Mouse (Mus musculus) cortical plate, adult 2 months (tissue): ENCODE results near the gene Zmiz1. TPM values are rescaled to one million over a fixed set of nuclear protein-coding genes. Genes with fewer than 3 reads are reported as not detected.

Experiments used
- H3K27ac ChIP-seq: fragments of 200-500 bp; 2 replicates; pipeline ENCODE4 v1.5.1; 2012; ENCODE audit warnings: low read length, control low read depth, inconsistent platforms; ENCODE audit not compliant: insufficient read depth
- H3K4me1 ChIP-seq: fragments of 200-500 bp; 2 replicates; pipeline ENCODE4 v1.6.1; 2011; ENCODE audit warnings: low read length; ENCODE audit not compliant: control insufficient read depth, insufficient read depth
- H3K4me3 ChIP-seq: fragments of 200-500 bp; 2 replicates; pipeline ENCODE4 v1.5.1; 2011; ENCODE audit warnings: mild to moderate bottlenecking, low read length, control low read depth; ENCODE audit not compliant: insufficient read depth
- CTCF ChIP-seq: fragments of 200-500 bp; IDR thresholded peaks from 2 replicates; pipeline ENCODE4 v1.5.1; 2011; ENCODE audit warnings: mild to moderate bottlenecking, control low read depth, low read length; ENCODE audit not compliant: insufficient read depth; ENCODE audit errors: extremely low read depth
- POLR2A ChIP-seq: fragments of 200-500 bp; IDR thresholded peaks from 2 replicates; pipeline ENCODE4 v1.6.1; 2011; ENCODE audit warnings: mild to moderate bottlenecking, low read length, control low read depth; ENCODE audit not compliant: insufficient read depth; ENCODE audit errors: extremely low read depth
- polyA plus RNA-seq: library from polyadenylated mRNA; depleted of rRNA; stranded (reverse); fragments of >200 nt; gene quantifications from 2 replicates; pipeline ENCODE4 v1.2.3, GENCODE M21; 2012

Zmiz1 gene
- polyA plus RNA-seq, 1 experiment: 36.9 TPM

- Histone ChIP-seq H3K4me3 (no peak overlapping the region), H3K27ac (no peak overlapping the region), H3K4me1 (peaks cover 12% of the 10 kb centered on the region)
- TF ChIP-seq POLR2A (no peak), CTCF (no peak)
These were observed 153.1 kb downstream of the Zmiz1 start for GRCm38 (mm10) chr14:25611815-25612698.

GRCm38 (mm10) chr14:25613942-25614575 is 155.1 kb downstream of the Zmiz1 start:
- H3K4me1 ChIP-seq: peaks cover 10% of the 10 kb centered on the region
- H3K27ac ChIP-seq: no peak overlapping the region
- TF ChIP-seq POLR2A (no peak), CTCF (no peak)
- no peak overlapping the region for H3K4me3 ChIP-seq

GRCm38 (mm10) chr14:25614684-25615083 is 155.7 kb downstream of the Zmiz1 start:
- Histone ChIP-seq H3K27ac (no peak overlapping the region), H3K4me1 (peaks cover 11% of the 10 kb centered on the region), H3K4me3 (no peak overlapping the region)
- TF ChIP-seq CTCF (no peak), POLR2A (no peak)

- Histone ChIP-seq H3K27ac (no peak overlapping the region), H3K4me1 (peaks cover 9% of the 10 kb centered on the region), H3K4me3 (no peak overlapping the region)
- TF ChIP-seq CTCF (no peak), POLR2A (no peak)
These were observed 156.6 kb downstream of the Zmiz1 start for GRCm38 (mm10) chr14:25615602-25616001.

- Histone ChIP-seq H3K4me3 (no peak overlapping the region), H3K27ac (no peak overlapping the region), H3K4me1 (peaks cover 6% of the 10 kb centered on the region)
- TF ChIP-seq CTCF: no peak
- no peak for TF ChIP-seq POLR2A
These were observed 157.2 kb downstream of the Zmiz1 start for GRCm38 (mm10) chr14:25616009-25616723.

GRCm38 (mm10) chr14:25617264-25617663 is 158.3 kb downstream of the Zmiz1 start:
- H3K27ac ChIP-seq: no peak overlapping the region
- TF ChIP-seq POLR2A (no peak), CTCF (no peak)
- H3K4me1 ChIP-seq: peaks cover 6% of the 10 kb centered on the region

GRCm38 (mm10) chr14:25619066-25619762 is 160.2 kb downstream of the Zmiz1 start:
- no peak for TF ChIP-seq POLR2A
- no peak overlapping the region for H3K27ac ChIP-seq
- H3K4me3 ChIP-seq: no peak overlapping the region
- peaks cover 11% of the 10 kb centered on the region for H3K4me1 ChIP-seq

More at GRCm38 (mm10) chr14:25617264-25617663, 158.3 kb downstream of the Zmiz1 start:
- H3K4me3 ChIP-seq: no peak overlapping the region

- TF ChIP-seq CTCF (no peak), POLR2A (no peak)
- Histone ChIP-seq H3K4me1 (peaks cover 11% of the 10 kb centered on the region), H3K4me3 (no peak overlapping the region), H3K27ac (no peak overlapping the region)
These were observed 161.8 kb downstream of the Zmiz1 start for GRCm38 (mm10) chr14:25620766-25621165.

- peaks cover 11% of the 10 kb centered on the region for H3K4me1 ChIP-seq
- H3K27ac ChIP-seq: peak overlapping the region; percentile 67
These were observed 164.7 kb downstream of the Zmiz1 start for GRCm38 (mm10) chr14:25623698-25624097.

More at GRCm38 (mm10) chr14:25623698-25624097, 164.7 kb downstream of the Zmiz1 start:
- H3K4me3 ChIP-seq: no peak overlapping the region
- TF ChIP-seq CTCF (no peak), POLR2A (no peak; the same call in 1 of the 2 replicates)
